Mouse (Mus musculus) cerebellum, adult 9-10 months (tissue): ENCODE results near the gene Rptor.
A peak's percentile ranks its signal among the peaks of the same experiment; 100 is the strongest.

Experiments
- DNase-seq: peaks from one replicate; pipeline ENCODE4 v3.0.0; 2022

The Rptor gene

DNA sequence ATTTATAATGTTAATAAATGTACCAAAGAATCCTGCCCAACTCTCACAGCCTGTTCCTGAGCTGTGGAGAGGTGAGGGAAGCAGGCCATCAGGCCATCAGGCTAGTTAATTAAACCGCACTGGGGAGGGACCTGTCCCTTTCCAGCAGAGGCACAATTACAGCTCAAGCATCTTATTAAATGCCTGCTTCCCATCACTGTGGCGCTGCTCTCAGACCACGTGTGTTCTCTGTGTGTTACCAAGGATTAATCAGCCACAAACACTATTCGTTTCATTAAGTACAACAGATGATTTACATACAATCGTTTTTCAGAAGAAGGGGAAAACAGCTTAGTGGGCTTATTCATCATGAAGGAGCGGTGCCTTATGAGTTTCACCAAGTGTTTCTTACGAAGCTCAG is 142.6 kb downstream of the Rptor start:
- DNase-seq = peak; percentile 55

DNA sequence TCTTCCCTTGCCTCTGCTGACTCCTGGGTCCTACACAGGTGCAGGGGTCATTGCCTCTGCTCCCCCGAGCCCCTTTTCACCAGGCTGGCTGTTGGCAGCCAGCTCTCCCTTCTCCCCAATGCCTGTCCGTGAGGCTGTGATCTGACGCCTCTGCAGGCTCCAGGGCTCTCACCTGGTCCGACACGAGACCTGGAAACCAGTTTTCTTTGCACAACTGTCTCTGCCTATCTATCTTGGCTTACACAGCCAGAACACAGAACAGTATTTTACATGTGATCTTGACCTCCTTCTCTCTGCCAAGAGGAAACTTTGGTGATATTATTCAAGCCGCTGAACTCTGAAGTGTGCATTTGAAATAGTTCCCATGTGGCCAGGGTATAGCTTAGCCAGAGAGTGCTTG is 151.8 kb downstream of the Rptor start:
- DNase-seq = no peak

DNA sequence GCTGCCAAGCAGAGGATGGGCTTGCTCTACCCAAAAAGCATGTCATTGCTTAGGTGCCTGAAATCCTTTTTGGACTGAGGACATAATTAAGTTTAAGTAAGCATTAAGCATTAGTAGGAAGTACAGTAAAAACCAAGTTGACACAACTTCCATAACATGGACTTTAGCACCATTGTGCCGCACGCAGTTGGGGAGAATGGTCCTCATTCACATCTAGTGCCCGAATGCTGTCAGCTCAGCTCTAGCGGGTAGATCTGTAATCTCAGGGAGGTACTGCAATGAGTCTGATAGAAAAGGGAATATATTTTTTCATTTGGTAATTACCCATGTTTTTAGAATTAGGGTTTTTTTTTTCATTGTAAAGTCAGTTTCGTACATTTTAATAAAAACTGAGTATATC is 155.5 kb downstream of the Rptor start:
- DNase-seq = no peak

DNA sequence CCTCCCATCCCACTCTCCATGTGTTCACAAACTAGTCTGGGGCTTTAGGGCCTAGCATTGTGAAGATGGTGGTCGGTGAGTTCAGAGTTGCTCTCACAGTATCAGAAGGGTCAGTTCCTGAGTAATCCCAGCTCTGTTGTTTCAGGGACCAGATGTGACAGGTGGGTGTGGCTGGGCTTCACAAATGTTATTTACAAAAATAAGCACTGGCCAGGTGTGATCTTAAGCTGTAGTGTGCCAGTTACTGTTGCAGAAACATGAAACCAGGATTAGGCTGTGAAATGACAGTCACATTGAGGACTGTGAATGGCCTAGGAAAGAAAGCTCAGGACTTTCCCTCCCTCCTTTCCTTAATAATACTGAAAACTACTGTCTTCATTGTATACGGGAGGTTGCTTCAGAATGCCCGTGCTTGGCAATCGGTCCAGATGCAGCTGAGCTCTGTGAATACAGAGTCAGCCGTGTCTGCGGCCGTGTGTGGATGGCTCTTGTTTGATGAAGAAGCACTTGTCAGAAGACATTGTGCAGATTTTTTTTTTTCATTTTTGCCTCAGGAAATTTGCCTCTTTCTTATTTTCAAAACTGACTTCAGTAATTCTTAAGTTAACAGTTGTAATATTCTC is 156.1 kb downstream of the Rptor start:
- no peak for DNase-seq

DNA sequence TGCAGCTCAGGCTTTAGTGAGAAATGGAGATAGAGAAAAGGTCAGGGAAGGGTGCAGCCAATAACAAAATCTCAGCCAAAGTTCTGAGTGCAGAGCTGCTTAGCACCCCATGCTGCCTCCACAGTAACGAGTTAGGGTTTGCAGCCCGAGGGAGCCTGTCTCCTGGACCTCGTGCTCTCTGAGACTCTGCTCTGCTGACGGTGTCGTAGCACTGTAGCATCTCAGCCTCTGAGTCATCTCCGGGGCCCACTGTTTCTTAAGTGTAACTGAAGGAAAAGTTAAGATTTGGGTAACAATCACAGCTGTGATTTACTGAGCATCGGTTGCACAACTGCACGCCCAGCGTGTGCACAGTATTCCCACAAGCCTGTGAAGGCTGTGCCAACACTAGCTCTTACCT is 160.2 kb downstream of the Rptor start:
- no peak for DNase-seq

DNA sequence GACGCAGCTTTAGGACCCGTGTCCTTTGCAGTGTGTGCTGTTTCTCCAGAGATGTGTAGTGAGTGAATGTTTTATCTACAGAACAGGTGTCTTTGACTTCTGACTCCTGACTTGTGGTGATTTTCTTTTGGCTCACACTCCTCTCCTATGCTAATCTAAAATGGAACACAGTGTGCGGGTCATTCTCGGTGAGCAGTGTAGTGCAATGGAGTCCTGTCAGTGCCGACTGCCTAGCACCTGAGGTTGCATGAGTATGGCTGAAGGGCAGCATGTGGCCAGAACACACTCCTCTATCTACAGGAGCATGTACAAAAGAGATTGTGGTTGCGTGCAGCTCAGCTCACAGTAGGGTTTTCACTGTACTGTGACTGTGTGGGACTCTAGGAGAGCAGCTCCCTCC is 163.3 kb downstream of the Rptor start:
- no peak for DNase-seq

DNA sequence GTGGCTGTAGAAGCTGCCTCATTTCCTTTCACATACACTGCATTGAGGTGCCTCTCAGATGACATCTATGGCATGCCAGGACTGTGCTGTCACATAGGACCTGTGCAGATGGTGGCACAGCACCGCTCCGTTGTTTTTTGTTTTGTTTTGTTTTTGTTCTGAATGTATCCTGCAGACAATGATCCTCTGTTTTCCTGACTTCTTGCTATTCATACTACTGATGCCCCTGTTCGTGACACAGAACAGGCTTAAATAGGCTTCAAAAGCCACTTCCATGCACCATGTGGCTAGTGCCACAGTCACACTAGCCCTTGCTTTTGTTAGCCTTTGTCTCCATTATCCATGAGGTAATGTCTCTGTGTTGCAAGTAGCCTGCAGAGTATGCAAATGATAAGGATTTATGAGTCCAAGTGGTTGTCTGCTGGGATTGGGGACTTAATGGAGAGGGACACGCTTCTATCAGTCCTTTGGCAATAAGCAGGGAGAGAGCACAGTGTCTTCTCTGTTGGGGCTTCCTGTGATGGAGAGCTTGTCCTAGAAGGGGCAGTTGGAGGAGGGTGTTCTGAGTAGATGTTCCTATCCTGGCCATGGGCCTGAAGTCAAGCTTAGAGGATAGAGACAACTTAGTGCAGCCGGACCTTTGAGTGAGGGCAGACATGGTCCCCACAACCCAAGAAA is 164.2 kb downstream of the Rptor start:
- DNase-seq = peak; percentile 75

DNA sequence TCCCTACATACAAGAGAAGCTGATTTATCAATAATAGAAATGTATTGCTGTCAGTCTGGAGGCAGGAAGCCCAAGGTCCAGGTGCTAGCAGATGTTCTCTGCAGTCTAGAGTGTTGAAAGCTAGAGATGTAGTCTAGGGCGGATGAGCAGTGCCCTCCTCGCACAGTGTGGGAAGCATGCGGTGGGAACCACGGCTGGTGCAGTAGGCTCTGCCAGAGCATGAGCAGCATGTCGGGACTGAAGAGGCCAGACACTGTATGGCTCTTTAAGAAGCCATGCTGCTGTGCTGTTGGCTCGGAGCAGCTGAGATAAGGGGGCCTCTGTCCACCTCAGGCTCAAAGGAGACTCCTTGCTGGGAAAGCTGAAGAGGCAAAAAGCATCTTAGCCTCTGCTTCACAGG is 164.8 kb downstream of the Rptor start:
- no peak for DNase-seq

DNA sequence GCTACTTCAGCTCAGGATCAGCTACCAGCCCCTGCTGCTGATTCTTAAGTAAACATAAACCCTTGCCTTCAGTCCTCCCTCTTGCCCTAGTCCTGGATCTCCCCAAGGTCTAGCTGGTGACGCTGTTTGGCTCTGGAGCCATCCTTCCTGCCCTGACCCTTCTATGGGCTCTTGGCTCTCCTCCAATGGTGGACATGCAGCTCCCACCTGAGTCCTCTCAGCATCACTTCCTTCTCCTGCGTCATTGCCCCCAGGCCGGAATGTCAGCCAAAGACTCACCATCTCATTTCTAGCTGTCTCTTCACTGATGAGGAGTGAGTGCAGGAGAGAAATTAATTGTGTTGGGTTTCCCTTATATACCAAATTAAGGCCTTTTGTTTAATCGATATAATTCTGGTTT is 165.8 kb downstream of the Rptor start:
- DNase-seq = no peak

DNA sequence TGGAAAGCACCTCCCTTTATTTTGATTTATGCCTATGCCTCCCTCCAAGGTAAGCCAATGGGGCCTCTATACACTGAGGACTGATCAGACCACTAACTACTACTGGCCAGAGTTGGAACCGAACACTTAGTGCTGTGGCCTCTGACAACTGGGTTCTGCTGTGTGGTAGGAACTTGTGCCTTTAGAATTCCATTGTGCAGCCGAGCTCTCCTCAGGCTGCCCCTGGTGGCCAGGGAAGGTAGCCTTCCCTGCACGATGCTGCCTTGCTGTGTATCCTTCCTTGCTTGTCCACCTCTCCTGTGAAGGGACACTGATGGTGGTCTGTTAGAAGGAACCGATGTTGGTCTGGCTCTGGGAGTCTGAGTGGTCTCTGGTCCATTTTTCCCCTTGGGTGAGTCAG is 167.0 kb downstream of the Rptor start:
- no peak for DNase-seq

DNA sequence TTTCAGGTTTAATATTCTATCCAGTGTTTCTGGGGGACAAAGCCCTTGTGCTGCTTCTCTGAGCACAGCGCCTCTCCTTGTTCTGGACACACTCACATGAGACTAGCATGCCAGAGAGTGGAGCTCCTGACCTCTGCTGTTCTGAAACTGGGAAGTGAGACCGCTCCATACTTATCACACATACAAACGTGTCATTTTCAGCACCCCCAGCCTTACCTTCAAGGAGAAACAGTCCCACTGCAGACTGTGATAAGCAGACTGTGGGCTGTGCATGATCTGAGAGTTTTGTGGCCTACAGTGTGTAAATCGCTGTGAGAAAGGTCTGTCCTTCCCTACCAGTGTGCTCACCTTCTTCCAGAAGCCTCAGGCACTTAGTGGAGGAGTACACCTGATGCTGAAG is 168.3 kb downstream of the Rptor start:
- DNase-seq = no peak

DNA sequence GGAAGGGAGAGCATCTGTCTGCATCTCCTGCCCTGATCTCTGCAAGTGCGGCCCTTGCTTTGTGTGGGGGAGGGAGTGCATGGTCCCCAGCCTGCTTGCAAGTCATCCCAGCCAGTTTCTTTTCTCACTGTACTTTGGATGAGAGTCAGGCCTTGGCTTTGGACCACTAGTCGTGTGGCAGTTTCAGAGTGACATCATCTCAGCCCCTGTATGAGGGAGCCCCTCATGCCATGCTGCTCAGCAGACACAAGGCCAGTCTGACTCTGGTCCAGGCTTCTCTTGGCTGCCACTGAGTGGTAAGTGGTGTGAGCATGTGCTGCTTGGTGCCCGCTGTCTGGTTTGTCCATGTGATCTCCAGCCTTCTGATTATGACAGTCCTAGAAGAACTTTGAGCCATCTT is 170.2 kb downstream of the Rptor start:
- DNase-seq = peak; percentile 63

DNA sequence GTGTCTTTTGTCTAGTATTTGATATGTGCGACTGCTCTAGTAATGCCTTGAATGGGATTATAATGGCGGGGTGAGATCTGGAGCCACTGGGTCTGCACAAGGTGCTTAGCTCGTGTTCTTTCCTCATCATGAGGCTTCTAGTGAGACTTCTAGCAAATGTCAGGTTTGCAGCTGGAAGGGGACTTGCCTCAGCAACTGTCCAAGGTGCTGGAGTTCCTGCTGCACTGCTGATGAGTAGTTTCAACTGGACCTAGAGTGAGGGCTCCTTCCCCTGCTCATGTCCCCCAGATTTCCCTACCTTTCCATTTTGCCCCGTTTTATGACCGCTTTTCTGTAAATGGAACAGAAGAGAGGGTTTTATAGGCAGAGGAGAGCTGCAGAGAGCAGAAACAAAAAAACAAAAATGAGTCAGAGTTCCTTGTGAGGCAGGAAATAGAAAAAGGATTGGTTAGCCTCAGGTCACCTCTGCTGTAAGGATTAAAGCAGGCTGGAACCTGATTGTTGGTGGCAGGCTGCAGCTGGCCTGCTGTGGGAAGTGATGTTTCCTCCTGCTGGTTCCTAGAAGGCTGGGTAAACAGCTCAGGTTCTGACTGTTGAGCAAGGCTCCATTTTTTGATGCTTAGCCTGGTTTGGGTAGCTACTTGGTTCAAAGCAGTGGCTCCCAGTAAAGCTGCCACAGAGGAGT is 172.5 kb downstream of the Rptor start:
- no peak for DNase-seq

DNA sequence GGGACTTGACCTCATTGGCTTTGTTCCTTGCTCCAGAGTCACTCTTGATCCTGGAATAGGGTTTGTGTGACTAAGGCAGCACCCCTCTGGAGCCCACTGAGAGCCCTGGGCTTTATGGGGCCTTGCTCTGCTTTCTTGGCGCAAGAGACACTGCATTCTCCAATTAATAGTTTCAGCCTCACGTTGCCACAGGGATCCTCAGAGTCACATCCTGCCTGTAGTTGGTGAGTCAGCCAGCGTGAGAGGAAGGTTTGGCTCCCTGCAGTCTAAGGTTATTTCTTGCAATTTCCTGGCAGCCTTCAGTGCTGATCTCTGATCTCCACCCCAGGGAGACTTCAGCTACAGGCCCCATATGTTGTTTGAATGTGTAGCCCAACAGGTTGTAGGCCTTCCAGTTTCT is 174.5 kb downstream of the Rptor start:
- peak; percentile 66 for DNase-seq

DNA sequence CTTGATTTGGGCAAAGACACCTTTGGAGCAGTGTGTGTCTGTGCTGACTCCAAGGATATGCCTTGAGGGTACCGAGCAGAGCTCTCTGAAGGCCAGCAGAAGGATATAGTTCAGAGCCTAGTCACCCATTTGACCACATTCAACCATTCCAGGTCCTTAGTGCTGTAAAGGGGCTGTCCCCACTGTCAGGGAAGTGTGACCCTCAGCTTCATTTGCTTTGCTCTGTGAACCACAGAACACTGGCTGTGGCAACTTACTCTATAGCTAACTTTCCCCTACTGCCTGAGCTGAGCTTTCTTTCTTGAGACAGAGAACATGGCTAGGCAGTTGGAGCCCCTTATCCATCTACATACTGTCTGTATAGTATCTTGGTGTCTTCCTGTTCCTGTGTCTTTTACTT is 175.2 kb downstream of the Rptor start:
- no peak for DNase-seq

DNA sequence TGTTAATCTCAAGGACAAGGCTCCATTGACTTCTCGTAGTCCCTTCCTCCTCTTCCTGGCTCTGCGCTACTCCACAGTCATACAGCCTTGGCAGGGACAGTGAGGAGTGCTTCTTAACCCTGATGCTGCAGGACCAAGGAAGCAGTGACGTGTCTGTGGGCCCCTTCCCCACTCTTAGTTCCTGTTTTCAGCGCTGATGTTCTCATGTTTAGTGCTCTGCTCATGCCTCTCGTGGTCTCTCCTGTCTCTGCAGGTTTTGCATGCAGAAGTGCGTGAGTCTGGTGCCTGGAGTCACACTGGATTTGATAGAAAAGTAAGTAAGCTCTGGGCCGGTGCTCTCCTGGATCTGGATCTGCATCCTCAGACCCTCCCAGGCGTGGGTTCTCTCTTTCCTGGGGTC is 177.6 kb downstream of the Rptor start:
- no peak for DNase-seq

DNA sequence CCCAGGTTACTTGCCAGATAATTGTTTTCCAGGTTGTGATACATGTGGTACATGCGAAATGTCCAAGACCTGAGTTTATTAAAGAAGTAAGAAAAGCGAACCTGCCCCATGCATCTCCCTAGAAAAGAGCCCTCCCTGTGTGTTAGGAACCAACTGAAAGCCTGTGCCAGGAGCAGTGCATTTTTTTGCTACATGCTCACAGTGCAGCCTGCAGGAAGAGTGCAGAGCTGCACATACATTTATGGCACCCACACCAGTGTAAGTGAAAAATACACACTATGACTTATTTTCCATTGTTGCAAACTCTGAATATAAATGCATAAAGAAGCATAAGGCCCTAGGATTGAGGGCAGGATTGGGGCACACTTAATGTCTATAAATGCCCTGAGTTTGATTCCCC is 178.5 kb downstream of the Rptor start:
- DNase-seq = no peak

DNA sequence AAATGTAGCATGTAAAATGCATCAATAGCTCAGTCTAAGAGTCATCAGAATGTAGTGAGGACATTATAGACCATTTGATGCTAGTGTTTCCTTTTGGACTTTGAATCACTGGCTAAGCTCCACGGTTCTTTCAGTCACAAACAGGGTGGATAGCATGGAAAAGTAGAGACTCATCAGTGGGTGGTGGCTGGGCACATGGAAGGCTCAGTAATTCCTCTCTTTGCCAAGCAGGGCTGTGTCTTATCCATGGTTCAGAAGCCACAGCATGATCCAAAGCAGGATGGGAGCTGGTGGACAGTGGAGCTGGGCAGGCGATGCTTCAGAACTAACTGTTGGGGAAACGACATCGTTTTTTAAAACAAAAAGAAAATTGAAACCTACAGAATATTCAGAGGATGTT is 179.0 kb downstream of the Rptor start:
- no peak for DNase-seq

DNA sequence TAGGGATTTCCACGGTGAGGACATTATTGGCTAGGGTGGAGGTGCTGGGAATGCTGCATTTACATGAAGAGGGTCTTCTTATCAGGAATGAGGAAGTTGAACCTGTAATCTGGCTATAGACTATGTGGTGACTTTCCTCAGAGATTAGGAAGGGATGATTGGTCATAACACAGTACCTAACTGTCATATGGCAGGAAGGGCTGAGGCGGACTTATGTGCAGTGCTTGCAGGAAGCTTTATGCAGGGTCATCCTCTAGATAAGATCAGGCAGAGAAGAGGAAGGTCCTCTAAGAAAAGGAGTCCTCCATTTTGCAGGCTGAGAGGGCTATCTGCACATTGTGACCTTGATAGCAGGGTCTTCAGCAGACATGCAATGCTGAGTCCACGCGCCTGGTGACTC is 180.9 kb downstream of the Rptor start:
- no peak for DNase-seq

DNA sequence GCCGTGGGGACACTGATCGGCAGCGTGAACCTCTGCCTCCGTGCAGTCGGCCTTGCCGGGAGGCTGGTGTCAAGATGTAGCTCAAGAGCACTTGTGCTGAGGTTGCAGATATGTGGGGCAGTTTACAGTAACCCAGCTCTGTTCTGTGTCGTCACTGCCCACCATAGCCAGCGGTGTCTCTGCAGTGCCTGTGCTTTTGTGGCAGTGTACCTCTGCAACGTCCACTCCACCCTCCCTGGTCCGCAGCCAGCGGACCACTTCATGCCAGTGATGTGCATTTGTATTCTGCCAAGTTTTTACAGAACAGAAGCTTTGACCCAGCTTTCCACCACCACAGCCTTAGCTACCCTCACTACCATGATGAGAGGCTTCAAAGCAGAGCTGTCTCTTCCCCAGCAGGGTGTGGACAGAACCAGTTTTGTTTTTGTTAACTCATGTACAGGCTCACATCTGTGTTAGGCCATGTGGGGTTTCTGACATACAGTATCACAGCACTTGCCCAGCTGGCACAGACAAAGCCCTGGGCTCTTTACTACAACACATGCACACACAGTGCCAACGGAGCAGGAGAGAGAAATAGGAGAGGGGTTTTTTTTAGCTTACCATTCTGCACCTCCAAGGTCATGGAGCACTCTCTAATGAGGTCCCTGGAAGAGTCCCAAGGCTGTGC is 182.1 kb downstream of the Rptor start:
- no peak for DNase-seq

DNA sequence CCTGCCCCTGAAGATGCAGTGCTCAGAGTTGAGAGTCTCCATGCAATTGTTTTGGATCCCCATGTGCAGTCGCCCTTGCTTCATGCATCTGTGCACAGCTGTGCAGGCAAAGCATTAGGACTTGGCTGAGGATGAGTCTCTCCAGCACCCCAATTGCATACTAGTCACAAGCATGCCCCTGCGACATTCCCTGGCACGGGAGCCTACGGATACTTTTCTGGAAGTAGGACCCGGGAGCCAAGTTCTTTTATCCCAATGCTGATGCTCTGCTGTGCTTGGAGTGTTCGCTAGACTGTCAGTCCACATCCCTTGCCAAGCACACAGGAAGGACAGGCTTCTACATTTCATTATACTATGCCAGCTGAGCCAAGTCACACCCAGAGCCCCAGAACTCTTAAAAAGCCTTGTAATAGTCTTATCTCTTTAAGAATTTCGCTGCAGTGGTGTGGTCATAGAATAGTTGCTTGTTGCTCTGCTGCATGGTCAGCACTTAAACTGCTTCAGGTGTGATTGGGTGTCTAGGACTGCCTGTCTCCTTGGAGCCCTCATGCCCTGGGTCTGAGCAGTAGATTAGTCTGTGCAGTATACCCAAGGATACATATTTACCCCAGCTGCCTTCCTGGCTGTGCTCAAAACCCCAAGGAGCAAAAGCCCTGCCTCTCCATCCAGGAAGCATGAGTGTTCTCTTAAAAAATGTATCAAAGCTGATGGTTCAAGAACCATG is 183.1 kb downstream of the Rptor start:
- no peak for DNase-seq

DNA sequence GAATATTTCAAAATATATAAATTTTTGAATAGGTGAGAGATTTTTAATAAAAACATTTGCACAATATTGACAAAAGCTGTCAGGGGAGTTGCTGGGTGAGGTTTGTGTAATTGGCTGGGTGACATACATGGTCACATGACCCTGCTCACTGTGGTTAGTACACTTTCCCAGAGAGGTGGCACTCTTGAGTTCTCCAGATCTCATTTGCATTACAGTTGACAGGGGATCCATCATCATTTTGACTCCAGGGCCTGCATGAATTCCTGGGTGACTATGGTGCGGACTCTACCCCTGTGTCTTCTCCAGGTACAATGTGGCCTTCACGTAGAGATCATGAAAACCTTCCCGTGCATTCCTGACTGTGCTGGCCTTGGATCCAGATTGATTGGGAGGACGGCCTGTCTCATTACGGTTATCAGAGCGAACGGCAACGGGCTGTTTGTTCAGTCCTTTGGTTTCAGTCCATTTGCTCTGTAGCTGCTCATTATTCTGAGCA is 183.7 kb downstream of the Rptor start:
- no peak for DNase-seq

DNA sequence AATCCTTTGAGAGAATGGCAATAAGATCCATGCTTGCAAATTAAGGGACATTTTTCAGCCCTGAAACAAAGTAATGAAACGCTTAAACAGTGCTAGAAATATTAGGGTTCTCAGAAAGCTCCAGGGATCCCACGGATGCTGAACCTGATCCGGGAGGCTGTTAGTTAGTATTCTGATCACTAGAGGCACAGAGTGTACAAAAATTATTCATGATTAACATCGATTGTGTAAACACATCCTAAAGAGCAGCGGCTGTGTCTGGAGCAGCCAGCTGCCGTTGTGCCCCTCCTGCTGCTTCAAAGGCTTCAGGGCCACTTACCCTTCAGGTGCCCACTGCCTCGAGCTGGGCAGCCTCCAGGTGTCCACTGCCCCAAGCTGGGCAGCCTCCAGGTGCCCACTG is 185.8 kb downstream of the Rptor start:
- no peak for DNase-seq
